Comparison of ENCODE assay signal across 29 mouse cellular contexts in the genomic region with DNA sequence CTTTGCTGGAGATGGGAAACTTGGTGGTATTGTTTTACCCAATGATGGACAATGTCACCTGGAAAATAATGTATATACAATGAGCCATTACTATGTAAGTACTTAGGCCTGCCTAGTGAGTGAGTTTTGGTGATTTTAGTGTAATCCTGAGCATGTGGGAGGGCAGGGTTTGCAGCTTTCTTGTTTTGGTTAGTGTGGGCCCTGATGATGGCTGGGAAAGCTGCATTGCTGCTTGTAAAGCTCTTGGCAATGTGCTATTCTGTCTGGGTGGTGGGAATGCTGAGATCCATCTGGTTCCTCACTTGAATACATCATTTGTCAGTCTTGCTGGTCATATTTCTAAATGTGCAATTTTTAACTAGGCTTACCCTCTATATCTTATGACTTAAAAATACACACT. TPM values are rescaled to one million over a fixed set of nuclear protein-coding genes. Genes with fewer than 3 reads are reported as not detected.
DNase-seq lines count a peak whose midpoint lies in the region; ATAC-seq and TF ChIP-seq lines count a peak whose summit lies in the region.
"Had no signal": no experiment of that assay in that cellular context is flagged by ENCODE, and none has a peak within 500 bp of the region (broad histone marks: within the 10 kb centered on the region; RNA-seq: fewer than 3 reads in every experiment).

No protein-coding gene starts in this region.

- TF ChIP-seq CTCF in lung, embryonic 14.5 days (IDR thresholded peaks at IDR 0.05; ENCODE audit: low read depth), result no peak

- no peak overlapping the region for H3K4me2 ChIP-seq in lung, embryonic 14.5 days
- H3K4me2 ChIP-seq: embryonic facial prominence, embryonic 15.5 days; forebrain, embryonic 12.5 days; heart, embryonic 12.5 days; hindbrain, embryonic 14.5 days; limb, embryonic 13.5 days; liver, embryonic 11.5 days; stomach, embryonic 15.5 days had no signal

- no peak overlapping the region for H3K4me3 ChIP-seq in lung, embryonic 14.5 days (ENCODE audit: low read depth, low read length)
- H3K4me3 ChIP-seq: embryonic facial prominence, embryonic 10.5 days; embryonic facial prominence, embryonic 15.5 days; forebrain, embryonic 12.5 days; heart, adult 2 months; heart, embryonic 12.5 days; limb, embryonic 13.5 days; stomach, embryonic 15.5 days had no signal

- H3K27ac ChIP-seq in lung, embryonic 14.5 days (ENCODE audit: low read depth), result no peak overlapping the region
- H3K27ac ChIP-seq: embryonic facial prominence, embryonic 10.5 days; embryonic facial prominence, embryonic 15.5 days; forebrain, embryonic 12.5 days; heart, adult 2 months; hindbrain, embryonic 14.5 days; limb, embryonic 13.5 days; stomach, embryonic 15.5 days had no signal

- DNase-seq in layer of hippocampus, adult 11-12 months (ENCODE audit: low spot score), result peak; percentile 31
- DNase-seq in layer of hippocampus, postnatal 25 days (ENCODE audit: extremely low spot score in 1 of 2, low spot score in 1 of 2), result no peak
- peak; percentile 38 for DNase-seq in lung, embryonic 14.5 days
- DNase-seq in lung, postnatal 25 days (ENCODE audit: low spot score), result no peak
- peak; percentile 83 for DNase-seq in brain, adult 2 months (ENCODE audit: low read depth, low spot score)
- peak; percentile 64 for DNase-seq in layer of hippocampus, adult 9-11 months
- no peak for DNase-seq in adrenal gland, adult 2 months
- no peak for DNase-seq in thymus, postnatal 14 days
- DNase-seq: adrenal gland, postnatal 25 days; cerebellum, adult 18-20 months; cerebellum, postnatal 14 days; forebrain, postnatal 0 days; heart, adult 2 months; kidney, adult 9 months; kidney, postnatal 10 days; midbrain, embryonic 14.5 days; retina, postnatal 1 day; thymus, postnatal 25 days had no signal

- peaks cover 86% of the 10 kb centered on the region for H3K36me3 ChIP-seq in lung, embryonic 14.5 days (ENCODE audit: insufficient read depth)

- H3K9me3 ChIP-seq in lung, embryonic 14.5 days (ENCODE audit: low read depth, low read length), result no peaks in the 10 kb centered on the region
- H3K9me3 ChIP-seq: embryonic facial prominence, embryonic 10.5 days; embryonic facial prominence, embryonic 15.5 days; forebrain, embryonic 12.5 days; heart, embryonic 12.5 days; limb, embryonic 13.5 days; stomach, embryonic 15.5 days had no signal

- H3K9ac ChIP-seq in lung, embryonic 14.5 days, result no peak overlapping the region
- H3K9ac ChIP-seq: embryonic facial prominence, embryonic 15.5 days; forebrain, embryonic 12.5 days; forebrain, postnatal 0 days; heart, embryonic 12.5 days; hindbrain, embryonic 14.5 days; limb, embryonic 13.5 days; stomach, embryonic 15.5 days had no signal

- H3K4me1 ChIP-seq in lung, embryonic 14.5 days (ENCODE audit: insufficient read depth), result no peaks in the 10 kb centered on the region
- H3K4me1 ChIP-seq: embryonic facial prominence, embryonic 10.5 days; embryonic facial prominence, embryonic 15.5 days; forebrain, embryonic 12.5 days; heart, embryonic 12.5 days; limb, embryonic 13.5 days; stomach, embryonic 15.5 days had no signal

- ATAC-seq in lung, embryonic 14.5 days (ENCODE audit: insufficient read depth), result no peak
- ATAC-seq: forebrain, postnatal 0 days; intestine, postnatal 0 days; lung, postnatal 0 days; Patski had no signal

- no peaks in the 10 kb centered on the region for H3K27me3 ChIP-seq in lung, embryonic 14.5 days (ENCODE audit: insufficient read depth, low read length)
- H3K27me3 ChIP-seq: embryonic facial prominence, embryonic 15.5 days; forebrain, embryonic 12.5 days; heart, embryonic 12.5 days; limb, embryonic 13.5 days; Patski; stomach, embryonic 15.5 days had no signal

RNA-seq across cellular contexts. Expression of a gene that starts 30.7 kb away (rescaled TPM):
- total RNA-seq in layer of hippocampus, postnatal 25 days (2021), result 10 to 100 TPM; 49.0 to 51.7 TPM
- 394 and 415 TPM in 2 replicates for polyA plus RNA-seq in lung, embryonic 14.5 days (2014; fragmentation: Nextera tagmentation; extraction: Ambion mirVana)
- 100 to 1,000 TPM; 237 to 267 TPM for total RNA-seq in adrenal gland, adult 2 months (2021)
- 15.5 and 19.1 TPM in 2 replicates for polyA plus RNA-seq in adrenal gland, adult 2 months (2012; rRNA removed)

Comparison
In these comparisons a context has a peak if more than half of its experiments do, and no peak if none do; other contexts are left out.
1. DNase-seq: peak in layer of hippocampus, adult 11-12 months (single experiment), lung, embryonic 14.5 days (single experiment), brain, adult 2 months (single experiment) and layer of hippocampus, adult 9-11 months (single experiment); none in layer of hippocampus, postnatal 25 days (0 of 2), lung, postnatal 25 days (single experiment), adrenal gland, adult 2 months (single experiment) and thymus, postnatal 14 days (single experiment).
2. RNA of a gene that starts 30.7 kb away (total RNA-seq): 237 to 267 TPM in adrenal gland, adult 2 months; 49.0 to 51.7 TPM in layer of hippocampus, postnatal 25 days; every median in the first group is over 4 times any median in the second.